Mouse (Mus musculus) embryonic facial prominence, embryonic 14.5 days (tissue): Measurements from ENCODE around the gene B4gat1. TPM values are rescaled to one million over a fixed set of nuclear protein-coding genes. Genes with fewer than 3 reads are reported as not detected.
"Not testable (repeated sequence)": the region's sequence is repeated elsewhere in the genome, so short reads cannot be mapped to it uniquely, and the experiment has no call there.

ENCODE experiments used
- ATAC-seq: fragments of 200-750 bp; cut with Nextera tagmentation; 2 replicates; pipeline ENCODE4 v1.8.0; 2017; ENCODE audit warnings: low read depth, moderate number of reproducible peaks, moderate TSS enrichment
- DNase-seq: peaks from one replicate; pipeline ENCODE4 v3.0.0-alpha.2; 2015; ENCODE audit warnings: low spot score
- H3K27ac ChIP-seq: fragments of 300-500 bp; sonication (generic); replicated peaks from 2 replicates; pipeline ENCODE4 v1.5.1; 2014; ENCODE audit warnings: low read depth, mild to moderate bottlenecking, low read length, moderate library complexity
- H3K27me3 ChIP-seq: fragments of 300-500 bp; sonication (generic); replicated peaks from 2 replicates; pipeline ENCODE4 v1.6.1; 2014; ENCODE audit warnings: low read length; ENCODE audit not compliant: control insufficient read depth, insufficient read depth
- H3K36me3 ChIP-seq: fragments of 300-500 bp; sonication (generic); 2 replicates; pipeline ENCODE4 v1.6.1; 2014; ENCODE audit warnings: low read length, mixed read lengths; ENCODE audit not compliant: control insufficient read depth, insufficient read depth
- H3K4me1 ChIP-seq: fragments of 300-500 bp; sonication (generic); 2 replicates; pipeline ENCODE4 v1.6.1; 2014; ENCODE audit warnings: antibody characterized with exemption, low read length; ENCODE audit not compliant: control insufficient read depth, insufficient read depth
- H3K4me2 ChIP-seq: fragments of 300-500 bp; sonication (generic); 2 replicates; pipeline ENCODE4 v1.6.1; 2014; ENCODE audit warnings: low read depth, mild to moderate bottlenecking, low read length, moderate library complexity, mixed read lengths
- H3K4me3 ChIP-seq: fragments of 300-500 bp; sonication (generic); 2 replicates; pipeline ENCODE4 v1.5.1; 2014; ENCODE audit warnings: low read depth, mild to moderate bottlenecking, low read length
- H3K9ac ChIP-seq: fragments of 300-500 bp; sonication (generic); 2 replicates; pipeline ENCODE4 v1.6.1; 2014; ENCODE audit warnings: low read depth, mild to moderate bottlenecking, low read length, moderate library complexity, mixed read lengths
- H3K9me3 ChIP-seq: fragments of 300-500 bp; sonication (generic); 2 replicates; pipeline ENCODE4 v1.6.1; 2016; ENCODE audit warnings: low read length; ENCODE audit not compliant: control insufficient read depth
- WGBS: fragments of 180-500 bp; shearing (Covaris S2); extraction: QIAGEN DNeasy Blood & Tissue Kit; methylation state at CpG from one replicate; pipeline ENCODE4 v1.1.7; 2014; 5-methylcytosine and 5-hydroxymethylcytosine counted together
- polyA plus RNA-seq: library from polyadenylated mRNA; unstranded; fragments of >200 nt; fragmentation: Nextera tagmentation; extraction: Ambion mirVana; gene quantifications from 2 replicates; pipeline ENCODE4 v1.2.1, GENCODE M21; 2014

Gene B4gat1
- polyA plus RNA-seq, 1 experiment from 2014 or later, result 42.9 TPM

DNA sequence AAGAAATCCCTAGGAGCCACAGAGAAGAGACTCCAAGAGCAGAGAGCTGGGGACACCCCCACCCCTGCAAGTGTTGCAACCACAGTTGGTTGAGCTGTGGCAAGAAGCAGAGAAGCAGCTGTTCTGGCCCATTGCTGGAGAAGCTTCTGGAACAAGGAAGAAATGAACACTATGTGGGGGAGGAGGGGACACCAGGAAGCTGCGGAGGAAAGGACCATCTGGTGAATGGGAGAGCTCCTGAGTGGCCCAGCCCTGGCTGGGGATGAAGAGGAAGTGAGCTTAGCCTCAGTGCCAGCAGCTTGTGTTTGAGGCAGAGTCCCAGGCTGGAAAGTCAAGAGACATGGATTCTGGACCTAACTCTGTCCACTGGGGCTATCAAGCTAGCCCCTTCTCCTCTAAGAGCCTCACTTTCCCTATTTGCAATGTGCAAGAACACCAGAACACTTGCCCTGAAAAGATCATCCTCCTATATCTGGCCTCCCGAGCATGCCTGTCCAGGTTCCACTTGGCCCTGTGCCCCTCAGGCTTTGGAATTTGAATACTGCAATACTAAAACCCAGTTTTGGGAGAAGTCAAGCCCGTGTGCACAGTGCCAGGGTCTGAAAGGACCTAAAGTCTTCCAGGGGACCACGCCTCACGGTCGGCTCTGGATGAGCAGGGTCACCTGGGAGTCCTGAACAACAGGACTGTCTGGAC lies 39.0 kb upstream of the B4gat1 start:
- no peak overlapping the region for H3K4me2 ChIP-seq
- H3K4me3 ChIP-seq, result no peak overlapping the region
- H3K4me1 ChIP-seq, result peaks cover 7% of the 10 kb centered on the region
- H3K9me3 ChIP-seq, result no peaks in the 10 kb centered on the region
- H3K27ac ChIP-seq, result no peak overlapping the region
- no peak for DNase-seq
- H3K9ac ChIP-seq, result no peak overlapping the region
- no peaks in the 10 kb centered on the region for H3K27me3 ChIP-seq
- no peak for ATAC-seq
- 59% methylated on average over 6 of the region's 6 CpGs for WGBS
- no peaks in the 10 kb centered on the region for H3K36me3 ChIP-seq

DNA sequence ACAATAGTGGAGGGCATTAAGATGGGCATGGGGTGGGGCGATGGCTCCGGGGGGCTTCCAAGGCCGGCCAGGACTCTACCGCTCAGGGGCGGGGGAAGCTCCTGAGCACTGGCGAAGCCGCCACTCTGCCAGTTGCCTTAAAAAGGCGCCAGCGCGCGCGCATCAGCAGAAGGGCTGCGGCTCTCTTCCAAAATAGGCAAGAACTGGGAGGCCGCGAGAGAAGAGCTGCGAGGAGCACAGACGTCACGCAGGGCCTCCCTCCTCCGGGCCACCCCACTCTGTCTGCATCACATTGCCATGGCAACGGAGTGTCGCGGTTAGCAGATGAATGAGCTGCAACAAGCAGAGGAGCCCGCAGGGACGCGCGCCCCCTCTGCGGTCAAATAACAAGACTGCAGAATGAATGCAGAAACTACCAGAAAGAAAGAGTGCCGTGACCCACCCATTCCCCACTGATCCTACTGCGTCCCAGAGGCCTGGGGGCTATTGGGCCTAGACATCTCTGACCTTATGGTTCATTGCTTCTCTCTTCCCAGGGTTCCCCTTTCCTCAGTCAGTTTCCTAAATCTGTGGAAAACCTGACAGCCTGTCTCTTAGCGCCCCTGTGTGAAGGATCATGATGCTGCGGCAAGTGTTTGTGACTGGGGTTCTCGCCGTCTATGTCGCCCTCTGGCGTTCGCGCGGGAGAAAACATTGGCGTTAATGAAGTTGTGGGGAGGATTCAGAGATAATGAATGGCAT lies 36.8 kb upstream of the B4gat1 start:
- no peaks in the 10 kb centered on the region for H3K36me3 ChIP-seq
- H3K4me1 ChIP-seq, result peaks cover 7% of the 10 kb centered on the region
- DNase-seq, result peak; percentile 96
- peak overlapping the region; percentile 66; the same call in 1 of the 2 replicates for H3K27ac ChIP-seq
- no peaks in the 10 kb centered on the region for H3K9me3 ChIP-seq
- H3K4me2 ChIP-seq, result peak overlapping the region; percentile 52
- 1% methylated on average over 34 of the region's 39 CpGs for WGBS
- peak overlapping the region; percentile 22 for H3K4me3 ChIP-seq
- H3K9ac ChIP-seq, result 0 out of 2 replicates have a peak overlapping the region, but pooled peaks have one; percentile 46
- H3K27me3 ChIP-seq, result no peaks in the 10 kb centered on the region
- ATAC-seq, result peak; percentile 95

DNA sequence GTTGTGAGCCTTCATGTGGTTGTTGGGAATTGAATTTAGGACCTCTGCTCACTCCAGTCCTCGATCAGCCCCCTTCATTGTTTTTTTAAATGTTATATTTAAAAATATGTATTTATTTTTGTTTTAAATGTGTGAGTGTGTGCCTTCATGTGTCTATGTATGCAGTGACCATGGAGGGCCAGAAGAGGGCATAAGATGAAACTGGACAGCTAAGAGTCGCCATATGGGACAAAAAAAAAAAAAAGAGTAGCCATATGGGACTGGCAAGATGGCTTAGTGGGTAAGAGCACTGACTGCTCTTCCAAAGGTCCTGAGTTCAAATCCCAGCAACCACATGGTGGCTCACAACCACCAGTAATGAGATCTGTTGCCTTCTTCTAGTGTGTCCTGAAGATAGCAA lies 35.0 kb upstream of the B4gat1 start:
- not testable (repeated sequence) for ATAC-seq
- WGBS, result 50% methylated on average over 2 of the region's 2 CpGs

DNA sequence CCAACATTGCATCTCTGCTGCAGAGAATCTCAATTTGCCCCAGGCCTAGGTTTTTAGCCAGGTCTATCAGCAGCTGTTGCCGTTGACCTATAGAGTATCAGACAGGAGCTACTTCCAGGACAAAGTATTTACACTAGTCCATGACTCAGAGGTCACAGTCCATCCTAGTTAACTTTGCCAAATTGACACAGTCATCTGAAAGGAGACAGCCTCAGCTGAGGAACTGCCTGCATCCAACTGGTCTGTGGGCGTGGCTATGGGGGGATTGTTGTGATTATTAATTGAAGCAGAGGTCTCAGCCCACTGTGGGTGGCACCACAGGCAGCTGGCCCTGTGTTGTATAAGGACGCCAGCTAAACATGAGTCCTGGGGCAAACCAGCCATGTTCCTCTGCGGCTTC lies 33.7 kb upstream of the B4gat1 start:
- no peak overlapping the region for H3K4me2 ChIP-seq
- ATAC-seq, result no peak
- H3K9me3 ChIP-seq, result no peaks in the 10 kb centered on the region
- H3K27ac ChIP-seq, result no peak overlapping the region
- no peak for DNase-seq
- H3K4me1 ChIP-seq, result peaks cover 7% of the 10 kb centered on the region
- H3K9ac ChIP-seq, result no peak overlapping the region
- H3K36me3 ChIP-seq, result no peaks in the 10 kb centered on the region
- 67% methylated on average over 4 of the region's 4 CpGs for WGBS
- no peak overlapping the region for H3K4me3 ChIP-seq
- no peaks in the 10 kb centered on the region for H3K27me3 ChIP-seq

More for the DNA sequence above, 35.0 kb upstream of the B4gat1 start:
- H3K4me3 ChIP-seq, H3K4me1 ChIP-seq, H3K27me3 ChIP-seq, H3K9me3 ChIP-seq, H3K4me2 ChIP-seq, H3K36me3 ChIP-seq, H3K9ac ChIP-seq, H3K27ac ChIP-seq, DNase-seq: not testable (repeated sequence)

DNA sequence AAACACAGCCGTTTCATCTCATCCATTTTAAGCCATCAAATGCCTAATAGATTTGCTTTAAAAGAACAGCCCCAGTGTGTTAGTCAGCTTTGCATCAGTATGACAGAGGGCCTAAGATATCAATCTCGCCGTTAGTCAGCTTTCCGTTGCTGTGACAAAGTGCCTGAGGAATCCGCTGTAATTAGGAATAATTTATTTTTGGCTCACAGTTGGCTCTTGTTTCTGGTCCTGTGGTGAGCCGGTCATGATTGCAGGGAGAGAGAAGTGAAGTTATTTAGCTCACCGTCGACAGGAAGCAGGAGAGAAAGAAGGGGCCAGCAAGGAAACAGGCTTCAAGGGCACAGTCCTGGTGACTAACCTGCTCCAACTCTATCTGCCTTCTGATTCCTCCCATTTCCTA lies 25.5 kb upstream of the B4gat1 start:
- H3K27ac ChIP-seq, result no peak overlapping the region
- 57% methylated on average over 8 of the region's 8 CpGs for WGBS
- no peak for ATAC-seq

DNA sequence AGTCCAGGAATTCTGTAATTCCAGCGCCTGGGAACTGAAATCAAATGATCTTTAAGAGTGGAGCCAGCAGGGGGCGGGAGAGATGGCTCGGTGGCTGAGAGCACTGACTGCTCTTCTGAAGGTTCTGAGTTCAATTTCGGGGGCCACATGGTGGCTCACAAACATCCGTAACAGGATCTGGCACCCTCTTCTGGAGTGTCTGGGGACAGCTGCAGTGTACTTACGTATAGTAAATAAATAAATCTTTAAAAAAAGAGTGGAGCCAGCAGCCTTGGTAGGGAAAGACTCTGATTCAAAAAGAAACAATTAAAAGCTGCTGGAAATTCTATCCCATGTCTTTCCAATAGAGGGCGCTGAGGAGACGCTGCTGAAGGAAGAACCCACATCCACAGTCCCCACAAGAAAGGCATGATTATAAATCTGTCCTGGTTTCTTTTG lies 23.6 kb upstream of the B4gat1 start:
- no peaks in the 10 kb centered on the region for H3K27me3 ChIP-seq
- H3K4me3 ChIP-seq, result no peak overlapping the region
- peaks cover 7% of the 10 kb centered on the region; the same call in 1 of the 2 replicates for H3K4me1 ChIP-seq
- no peaks in the 10 kb centered on the region for H3K9me3 ChIP-seq
- no peaks in the 10 kb centered on the region for H3K36me3 ChIP-seq
- no peak overlapping the region for H3K9ac ChIP-seq
- WGBS, result 15% methylated on average over 8 of the region's 8 CpGs
- no peak overlapping the region for H3K4me2 ChIP-seq
- ATAC-seq (no peak), DNase-seq (peak; percentile 40)
- H3K27ac ChIP-seq, result no peak overlapping the region

More for the DNA sequence above, 25.5 kb upstream of the B4gat1 start:
- peaks cover 7% of the 10 kb centered on the region; the same call in 1 of the 2 replicates for H3K4me1 ChIP-seq
- H3K27me3 ChIP-seq, result no peaks in the 10 kb centered on the region
- no peak overlapping the region for H3K4me3 ChIP-seq
- H3K4me2 ChIP-seq, result no peak overlapping the region
- DNase-seq, result no peak
- H3K9me3 ChIP-seq, result no peaks in the 10 kb centered on the region
- H3K36me3 ChIP-seq, result no peaks in the 10 kb centered on the region
- H3K9ac ChIP-seq, result no peak overlapping the region

DNA sequence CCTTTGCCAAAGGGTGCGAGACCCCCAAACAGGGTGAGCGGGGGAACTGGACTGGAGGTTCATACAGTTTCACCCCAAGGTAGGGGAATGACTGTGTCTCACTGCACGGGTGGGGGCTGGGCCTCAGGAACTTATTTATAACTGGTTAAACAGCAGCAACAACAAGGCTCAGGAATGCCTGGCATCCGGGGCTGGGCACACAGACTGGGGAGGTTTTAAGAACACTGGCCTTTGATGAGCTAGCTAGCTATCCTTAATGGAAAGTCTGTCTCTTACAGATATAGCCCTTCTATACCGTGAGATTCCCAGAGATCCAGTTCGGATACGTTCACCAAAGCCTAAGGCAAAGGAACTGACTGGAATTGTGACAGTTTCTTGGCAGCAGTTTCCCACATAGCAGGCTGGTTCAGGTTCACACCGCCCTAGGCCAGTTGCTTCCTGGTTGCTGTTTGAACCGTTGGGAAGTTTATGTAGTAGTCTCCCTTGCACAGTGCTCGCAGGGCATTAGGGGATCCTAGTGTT lies 22.3 kb upstream of the B4gat1 start:
- H3K9ac ChIP-seq, result 0 out of 2 replicates have a peak overlapping the region, but pooled peaks have one; percentile 15
- no peaks in the 10 kb centered on the region for H3K27me3 ChIP-seq
- ATAC-seq, result peak; percentile 74
- no peak overlapping the region for H3K4me3 ChIP-seq
- no peaks in the 10 kb centered on the region for H3K9me3 ChIP-seq
- H3K4me1 ChIP-seq, result peaks cover 7% of the 10 kb centered on the region; the same call in 1 of the 2 replicates
- H3K27ac ChIP-seq, result peak overlapping the region; percentile 50
- DNase-seq, result peak; percentile 86
- no peaks in the 10 kb centered on the region for H3K36me3 ChIP-seq
- 26% methylated on average over 10 of the region's 10 CpGs for WGBS
- peak overlapping the region; percentile 18; the same call in 1 of the 2 replicates for H3K4me2 ChIP-seq

DNA sequence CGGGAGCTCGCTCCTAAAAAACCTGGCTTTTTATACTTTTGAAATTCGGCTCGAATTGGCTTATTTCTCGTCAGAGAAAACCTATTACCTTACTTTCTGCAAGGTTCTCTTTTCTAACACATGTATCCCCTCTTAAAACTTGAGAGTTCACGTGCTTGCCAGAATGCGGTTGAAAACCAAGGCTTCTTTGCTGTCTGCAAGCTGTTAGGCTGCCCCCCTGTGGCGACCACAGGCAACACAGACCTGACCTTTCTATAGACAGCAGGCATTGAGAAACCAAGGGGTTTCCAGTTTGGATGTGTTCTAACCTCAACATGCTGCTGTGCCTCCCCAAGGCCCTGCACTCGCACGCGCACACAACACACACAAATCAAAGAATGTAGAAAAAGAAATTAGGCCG lies 21.8 kb upstream of the B4gat1 start:
- Histone ChIP-seq H3K9me3 (no peaks in the 10 kb centered on the region), H3K4me2 (peak overlapping the region; percentile 18; the same call in 1 of the 2 replicates), H3K4me3 (no peak overlapping the region), H3K4me1 (peaks cover 7% of the 10 kb centered on the region; the same call in 1 of the 2 replicates), H3K36me3 (no peaks in the 10 kb centered on the region), H3K9ac (0 out of 2 replicates have a peak overlapping the region, but pooled peaks have one; percentile 15), H3K27me3 (no peaks in the 10 kb centered on the region), H3K27ac (peak overlapping the region; percentile 50)
- 19% methylated on average over 12 of the region's 12 CpGs for WGBS
- peak; percentile 82 for DNase-seq
- peak; percentile 23; the same call in 1 of the 2 replicates for ATAC-seq
